Mouse (Mus musculus): ENCODE data around the gene Iyd. TPM values are rescaled to one million over a fixed set of nuclear protein-coding genes. Genes with fewer than 3 reads are reported as not detected.

Iyd gene
- polyA plus RNA-seq (2014; fragmentation: Illumina TruSeq; extraction: RNeasy Lipid Tissue Mini Kit (QIAGEN cat#74804); ENCODE audit: low read depth, low replicate concordance), result 120 TPM

GRCm38 (mm10) chr10:3540003-3540827 lies at the start of gene Iyd:
TSS of gene Iyd (plus strand) at chr10:3540240.

Other genes starting within 250 kb of the Iyd start
- 0.44 TPM for gene Ppp1r14c, start 174.2 kb upstream of the Iyd start, polyA plus RNA-seq (2014; fragmentation: Illumina TruSeq; extraction: RNeasy Lipid Tissue Mini Kit (QIAGEN cat#74804); ENCODE audit: low read depth, low replicate concordance)
- 15.4 TPM for gene Plekhg1, start 200.1 kb downstream of the Iyd start, polyA plus RNA-seq (2014; fragmentation: Illumina TruSeq; extraction: RNeasy Lipid Tissue Mini Kit (QIAGEN cat#74804); ENCODE audit: low read depth, low replicate concordance)